ENCODE assay signal across 10 mouse cellular contexts in the genomic region with DNA sequence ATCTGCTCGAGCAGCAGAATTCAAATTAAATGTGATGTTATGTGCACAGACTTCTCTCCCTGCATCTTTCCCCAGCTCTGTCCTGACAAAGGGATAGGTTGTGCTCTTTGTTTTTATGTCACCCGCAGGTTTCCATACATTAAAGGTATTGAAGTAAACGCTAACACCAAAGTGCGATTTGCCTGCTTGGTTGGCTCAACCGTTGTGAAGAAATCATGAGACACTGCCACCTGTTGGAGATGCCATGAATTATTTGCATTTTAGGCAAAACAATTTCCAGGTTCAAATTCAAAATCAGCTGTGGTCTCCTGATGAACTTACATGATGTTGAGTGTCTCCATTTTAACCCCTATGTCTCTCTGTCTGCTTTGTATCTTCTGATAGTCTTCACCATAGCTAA. TPM values are rescaled to one million over a fixed set of nuclear protein-coding genes. Genes with fewer than 3 reads are reported as not detected.
DNase-seq lines count a peak whose midpoint lies in the region; ATAC-seq and TF ChIP-seq lines count a peak whose summit lies in the region.
"Had no signal": no experiment of that assay in that cellular context is flagged by ENCODE, and none has a peak within 500 bp of the region (broad histone marks: within the 10 kb centered on the region; RNA-seq: fewer than 3 reads in every experiment).

No protein-coding gene starts in this region.

- no peak overlapping the region for H3K4me3 ChIP-seq in cerebellum, adult 2 months (replicated peaks; ENCODE audit: insufficient read depth, low read depth, low read length)
- H3K4me3 ChIP-seq in limb, embryonic 11.5 days (ENCODE audit: low read depth, low read length): no peak overlapping the region
- H3K4me3 ChIP-seq in limb, embryonic 10.5 days: no peak overlapping the region
- H3K4me3 ChIP-seq in forebrain, embryonic 10.5 days: no peak overlapping the region
- H3K4me3 ChIP-seq: liver, embryonic 15.5 days; stomach, embryonic 15.5 days had no signal

- H3K9me3 ChIP-seq in limb, embryonic 11.5 days (ENCODE audit: control insufficient read depth, low read length): no peaks in the 10 kb centered on the region
- no peaks in the 10 kb centered on the region for H3K9me3 ChIP-seq in limb, embryonic 10.5 days (replicated peaks)
- H3K9me3 ChIP-seq in forebrain, embryonic 10.5 days: no peaks in the 10 kb centered on the region
- H3K9me3 ChIP-seq: liver, embryonic 15.5 days; stomach, embryonic 15.5 days had no signal

- intact Hi-C loops in heart, postnatal 10 days (cut with DNase I): loop anchor here (1.0 to 5.0 kb wide), 2 partner anchors 210 to 529 kb away; no protein-coding TSS in a partner anchor

- no peak overlapping the region for H3K4me2 ChIP-seq in limb, embryonic 11.5 days (ENCODE audit: low read depth, severe bottlenecking)
- H3K4me2 ChIP-seq: liver, embryonic 15.5 days; stomach, embryonic 15.5 days had no signal

- H3K27ac ChIP-seq in cerebellum, adult 2 months (ENCODE audit: insufficient read depth, low read length): no peak overlapping the region
- H3K27ac ChIP-seq in limb, embryonic 11.5 days (replicated peaks; ENCODE audit: low read depth, low read length): no peak overlapping the region
- no peak overlapping the region for H3K27ac ChIP-seq in limb, embryonic 10.5 days
- H3K27ac ChIP-seq in forebrain, embryonic 10.5 days: no peak overlapping the region
- H3K27ac ChIP-seq: liver, embryonic 15.5 days; stomach, embryonic 15.5 days had no signal

- DNase-seq in cerebellum, adult 2 months: peak in 1 of 2 experiments; percentile 21
- DNase-seq in cerebellum, adult 11-12 months: no peak
- peak; percentile 60 for DNase-seq in limb, embryonic 11.5 days (ENCODE audit: low spot score)
- DNase-seq in limb, embryonic 10.5 days (ENCODE audit: low spot score): no peak
- DNase-seq in heart, postnatal 10 days: peak; percentile 30 to 62
- DNase-seq in retina, postnatal 7 days (ENCODE audit: low read depth, low spot score): peak; percentile 16
- DNase-seq in forebrain, embryonic 10.5 days (ENCODE audit: extremely low spot score, low spot score): no peak

- no peak for ATAC-seq in limb, embryonic 11.5 days (ENCODE audit: insufficient number of reproducible peaks, low FRiP score, low TSS enrichment, low read depth)
- ATAC-seq in activated CD4-positive, CD25-positive, alpha-beta regulatory T cell, adult 4 months: peak; percentile 41

- H3K4me1 ChIP-seq in cerebellum, adult 2 months (ENCODE audit: control insufficient read depth, insufficient read depth, low read length): no peaks in the 10 kb centered on the region
- peaks cover 7% of the 10 kb centered on the region for H3K4me1 ChIP-seq in limb, embryonic 11.5 days (ENCODE audit: control insufficient read depth, insufficient read depth, low read length)
- H3K4me1 ChIP-seq in limb, embryonic 10.5 days: peaks cover 10% of the 10 kb centered on the region
- peaks cover 30% of the 10 kb centered on the region for H3K4me1 ChIP-seq in forebrain, embryonic 10.5 days

- H3K27me3 ChIP-seq in cerebellum, adult 2 months (ENCODE audit: control insufficient read depth, insufficient read depth, low read length): no peaks in the 10 kb centered on the region
- H3K27me3 ChIP-seq in limb, embryonic 11.5 days (ENCODE audit: control insufficient read depth, insufficient read depth, low read length): no peaks in the 10 kb centered on the region
- no peaks in the 10 kb centered on the region for H3K27me3 ChIP-seq in limb, embryonic 10.5 days (ENCODE audit: low read depth, poor library complexity, severe bottlenecking)
- H3K27me3 ChIP-seq in forebrain, embryonic 10.5 days (ENCODE audit: poor library complexity, severe bottlenecking): peaks cover 47% of the 10 kb centered on the region
- H3K27me3 ChIP-seq: stomach, embryonic 15.5 days had no signal

- peak; percentile 63 for TF ChIP-seq CTCF in cerebellum, adult 2 months (IDR thresholded peaks at IDR 0.05; ENCODE audit: borderline replicate concordance, insufficient read depth, low read depth, low read length)

- no peaks in the 10 kb centered on the region for H3K36me3 ChIP-seq in limb, embryonic 11.5 days (ENCODE audit: control insufficient read depth, insufficient read depth, low read length)
- no peaks in the 10 kb centered on the region for H3K36me3 ChIP-seq in limb, embryonic 10.5 days
- H3K36me3 ChIP-seq in forebrain, embryonic 10.5 days (replicated peaks): no peaks in the 10 kb centered on the region
- H3K36me3 ChIP-seq: liver, embryonic 15.5 days; stomach, embryonic 15.5 days had no signal

- no peak overlapping the region for H3K9ac ChIP-seq in limb, embryonic 11.5 days (ENCODE audit: low read length)
- H3K9ac ChIP-seq: liver, embryonic 15.5 days; stomach, embryonic 15.5 days had no signal

- 18% methylated on average over 5 of the region's 5 CpGs for WGBS in cerebellum, adult 2 months
- 39% methylated on average over 5 of the region's 5 CpGs for WGBS in limb, embryonic 11.5 days
- 46% methylated on average over 5 of the region's 5 CpGs for WGBS in limb, embryonic 10.5 days
- WGBS in forebrain, embryonic 10.5 days: 37% methylated on average over 5 of the region's 5 CpGs

- no peak for TF ChIP-seq POLR2A in cerebellum, adult 2 months (IDR thresholded peaks at IDR 0.05; ENCODE audit: borderline replicate concordance, insufficient read depth, low read length)

RNA-seq across cellular contexts. Expression of a gene that starts 55.7 kb away (rescaled TPM):
- polyA plus RNA-seq in cerebellum, adult 2 months (2012; rRNA removed): 0.82 and 0.87 TPM in 2 replicates
- 1.1 and 1.5 TPM in 2 replicates for polyA plus RNA-seq in limb, embryonic 11.5 days (2014; fragmentation: Nextera tagmentation; extraction: Ambion mirVana)
- 0.78 and 0.97 TPM in 2 replicates for polyA plus RNA-seq in limb, embryonic 10.5 days (2016; fragmentation: Nextera tagmentation; extraction: Ambion mirVana)
- polyA plus RNA-seq in activated CD4-positive, CD25-positive, alpha-beta regulatory T cell, adult 4 months (2017; shearing (Covaris generic)): under 1 TPM; 0.45 to 0.66 TPM
- under 1 TPM; 0.32 to 0.53 TPM for total RNA-seq in heart, postnatal 10 days (2021)
- 0.95 and 1.4 TPM in 2 replicates for polyA plus RNA-seq in forebrain, embryonic 10.5 days (2016; fragmentation: Nextera tagmentation; extraction: Ambion mirVana)

RNA-seq across cellular contexts. Expression of a gene that starts 55.8 kb away (rescaled TPM):
- polyA plus RNA-seq in cerebellum, adult 2 months (2012; rRNA removed): 14.0 and 14.2 TPM in 2 replicates
- 81.7 and 90.6 TPM in 2 replicates for polyA plus RNA-seq in limb, embryonic 11.5 days (2014; fragmentation: Nextera tagmentation; extraction: Ambion mirVana)
- polyA plus RNA-seq in limb, embryonic 10.5 days (2016; fragmentation: Nextera tagmentation; extraction: Ambion mirVana): 46.0 and 75.8 TPM in 2 replicates
- 10 to 100 TPM; 31.9 to 40.0 TPM for polyA plus RNA-seq in activated CD4-positive, CD25-positive, alpha-beta regulatory T cell, adult 4 months (2017; shearing (Covaris generic))
- total RNA-seq in heart, postnatal 10 days (2021): 10 to 100 TPM; 25.2 to 29.8 TPM
- polyA plus RNA-seq in forebrain, embryonic 10.5 days (2016; fragmentation: Nextera tagmentation; extraction: Ambion mirVana): 49.8 and 51.3 TPM in 2 replicates

Comparison
In these comparisons a context has a peak if more than half of its experiments do, and no peak if none do; other contexts are left out.
1. DNase-seq: peak in limb, embryonic 11.5 days (single experiment), heart, postnatal 10 days (2 of 2) and retina, postnatal 7 days (single experiment); none in cerebellum, adult 11-12 months (single experiment), limb, embryonic 10.5 days (single experiment) and forebrain, embryonic 10.5 days (single experiment).